Mouse (Mus musculus) gastrocnemius, postnatal 10 days (tissue): ENCODE results near the gene Fgfr2. TPM values are rescaled to one million over a fixed set of nuclear protein-coding genes. Genes with fewer than 3 reads are reported as not detected.

Experiments used
- DNase-seq: peaks from one replicate; pipeline ENCODE4 v3.0.0; 2021; ENCODE audit warnings: mixed read lengths
- total RNA-seq, 2 experiments: library from RNA; stranded (reverse); gene quantifications; 2 replicates each; pipeline ENCODE4 v1.2.3; 2021

Fgfr2 gene
- total RNA-seq, 2 experiments from 2014 or later, result 3.0 to 6.1 TPM

DNA sequence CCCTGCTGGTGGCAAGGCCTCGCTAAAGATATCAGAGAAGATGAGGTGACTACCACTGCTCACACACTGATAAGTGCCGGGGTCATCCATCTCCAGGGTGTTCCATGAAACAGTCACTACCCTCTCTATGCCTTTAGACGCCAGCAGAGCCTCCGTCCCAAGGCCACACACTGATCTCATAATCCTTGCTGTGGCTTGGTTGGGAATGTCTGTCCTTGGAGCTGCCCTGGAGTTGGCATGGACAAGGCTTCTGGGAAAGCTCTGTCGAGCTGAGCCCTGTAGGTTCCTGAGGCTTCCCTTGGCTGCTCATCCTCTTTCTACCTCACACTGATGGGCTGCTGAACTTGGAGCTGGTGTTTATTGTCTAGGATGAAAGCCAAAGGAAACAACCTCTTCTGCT is 2336.4 kb downstream of the Fgfr2 start:
- DNase-seq, result no peak

DNA sequence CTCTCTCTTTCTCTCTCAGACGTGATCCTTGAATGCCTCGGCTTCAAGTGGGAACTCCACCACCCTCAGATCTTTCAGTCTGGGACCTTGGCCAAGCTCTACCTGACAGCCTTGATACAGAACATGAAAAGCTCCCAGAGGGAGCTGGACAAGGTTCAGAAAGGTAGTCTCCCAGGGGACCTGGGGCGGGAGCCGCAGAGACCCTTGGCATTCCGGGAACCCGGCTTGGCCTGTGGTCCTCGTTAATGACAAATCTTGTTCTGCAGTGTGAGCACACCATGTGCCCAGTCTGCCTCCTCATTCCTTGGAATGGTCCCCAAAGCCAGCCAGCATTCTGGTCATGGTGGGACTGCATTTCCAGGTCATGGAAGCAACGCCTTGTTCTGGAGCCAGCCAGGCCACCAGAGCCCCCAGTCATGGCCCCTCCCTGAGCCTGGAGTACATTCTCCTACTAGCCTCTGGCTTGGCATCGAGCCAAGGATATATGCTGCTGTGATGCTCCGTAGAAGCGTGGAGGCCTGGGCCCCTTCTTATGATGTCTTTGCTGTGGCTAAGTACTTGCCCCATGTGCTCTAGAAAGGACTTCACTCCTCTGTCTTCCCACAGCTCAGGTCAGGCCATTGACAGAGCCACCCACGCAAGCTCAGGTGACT is 2337.1 kb downstream of the Fgfr2 start:
- no peak for DNase-seq

GRCm38 (mm10) chr7:130782501-130783050 is 2340.6 kb downstream of the Fgfr2 start:
- DNase-seq, result no peak

DNA sequence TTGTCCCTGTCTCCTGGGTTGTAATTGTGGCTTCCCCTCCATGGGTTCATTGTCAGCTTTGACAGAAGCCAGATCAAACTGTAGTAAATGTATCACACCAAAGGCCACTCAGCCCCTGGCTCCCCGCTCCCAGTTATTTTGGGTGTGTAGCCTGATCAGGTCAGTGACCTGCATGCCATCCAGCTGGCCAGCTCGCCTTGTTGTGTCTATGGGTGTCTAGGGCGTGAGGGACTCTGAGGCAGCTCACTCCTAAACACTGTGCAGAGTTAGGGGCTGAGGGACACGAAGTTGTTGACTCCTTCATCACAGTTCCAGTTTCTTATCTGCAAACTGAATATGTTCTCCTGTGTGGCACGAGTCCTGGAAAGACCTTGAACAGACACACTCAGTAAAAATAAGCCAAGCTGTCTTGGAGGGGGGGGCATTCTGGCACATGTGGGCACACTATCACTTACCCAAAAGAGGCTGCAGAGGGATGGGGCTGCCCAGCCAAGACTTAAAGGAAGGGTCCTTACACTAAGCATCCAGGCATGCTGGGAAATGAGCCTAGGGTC is 2342.2 kb downstream of the Fgfr2 start:
- DNase-seq, result no peak

DNA sequence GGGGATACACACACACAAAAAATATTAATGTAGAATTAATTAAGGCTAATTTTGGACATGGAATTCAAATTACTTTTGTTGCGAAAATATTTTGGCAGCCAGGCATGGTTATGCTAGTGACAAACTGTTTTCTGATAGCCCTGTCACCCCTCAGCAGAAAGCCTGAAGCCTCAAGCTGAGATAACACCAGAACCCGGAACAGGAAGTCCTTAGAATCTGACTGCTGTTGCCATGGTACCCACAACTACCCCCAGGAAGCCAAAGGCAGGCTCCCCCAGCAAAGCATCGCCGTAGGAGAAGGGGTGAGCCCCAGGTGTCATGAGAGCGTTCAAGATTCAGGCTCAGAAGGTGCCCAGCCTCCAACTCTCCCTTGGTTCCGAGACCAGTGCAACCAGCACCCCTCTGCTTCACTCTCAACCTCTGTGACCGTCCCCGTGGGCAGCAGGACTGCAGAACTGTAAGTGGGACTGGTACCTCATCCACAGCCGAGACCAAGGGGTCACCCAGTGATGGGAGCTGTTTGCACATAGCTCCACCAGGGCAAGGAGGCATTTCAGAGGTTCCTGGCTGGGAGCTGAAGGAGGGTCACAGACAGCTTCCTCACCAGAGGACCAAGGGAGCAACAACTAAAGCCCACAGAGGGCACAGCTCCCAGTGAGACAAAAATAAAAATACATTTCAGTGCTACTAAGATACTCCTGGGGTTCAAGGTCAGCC is 2349.1 kb downstream of the Fgfr2 start, which contains the start of gene Btbd16:
Gene Btbd16, plus strand, starts transcription at position 156 of the 717 bp plus-strand sequence.
- no peak for DNase-seq

DNA sequence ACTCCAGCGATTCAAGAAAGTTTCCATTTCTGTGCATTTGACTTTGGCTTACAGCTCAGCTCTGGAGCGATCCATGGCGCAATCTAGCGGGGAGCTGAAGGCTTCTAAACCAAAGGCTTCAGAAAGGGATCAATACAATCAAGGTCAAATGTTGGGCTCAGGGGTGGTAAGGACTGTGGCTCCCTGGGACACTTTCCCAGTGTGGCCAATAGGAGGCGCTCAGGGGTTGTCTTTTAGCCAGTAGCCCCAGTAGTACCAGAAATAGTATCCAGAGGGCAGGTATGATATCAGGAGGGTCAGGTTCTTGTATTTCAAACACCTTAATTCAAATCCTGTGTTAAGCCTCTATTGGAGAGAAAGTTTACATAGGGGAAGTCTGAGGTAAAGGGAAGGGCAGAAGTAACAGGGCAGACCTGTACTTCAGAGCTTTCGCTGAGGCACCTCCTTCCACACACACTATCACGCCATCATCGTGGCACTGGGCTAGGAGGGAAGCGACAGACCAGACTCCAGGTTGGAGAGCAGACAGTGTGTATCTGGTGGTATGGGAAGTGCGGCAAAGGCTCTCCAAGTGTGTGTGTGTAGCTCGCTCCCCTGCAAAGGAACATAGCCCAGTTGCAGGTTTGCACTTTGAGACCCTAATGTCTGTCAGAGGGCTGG is 2349.8 kb downstream of the Fgfr2 start:
- peak; percentile 50 for DNase-seq

DNA sequence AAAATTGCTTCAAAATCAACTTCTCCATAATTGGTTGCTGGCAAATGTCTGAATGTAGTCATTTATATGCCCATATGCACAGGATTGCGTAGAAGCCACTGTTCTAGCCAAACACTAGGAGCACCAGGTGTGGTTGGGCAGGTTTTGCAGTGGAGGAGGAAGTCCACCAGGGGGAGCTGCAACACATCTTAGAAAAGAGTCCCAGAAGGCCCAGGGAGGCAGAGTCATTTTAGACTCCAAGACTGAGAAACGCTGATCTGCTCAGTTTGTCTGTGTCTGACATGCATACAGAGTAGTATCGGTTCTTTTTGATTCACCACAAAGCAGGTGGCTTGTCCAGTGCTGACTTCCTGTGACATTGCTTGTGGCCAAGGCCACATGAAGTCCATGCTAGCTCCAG is 2352.4 kb downstream of the Fgfr2 start:
- peak; percentile 80 for DNase-seq

DNA sequence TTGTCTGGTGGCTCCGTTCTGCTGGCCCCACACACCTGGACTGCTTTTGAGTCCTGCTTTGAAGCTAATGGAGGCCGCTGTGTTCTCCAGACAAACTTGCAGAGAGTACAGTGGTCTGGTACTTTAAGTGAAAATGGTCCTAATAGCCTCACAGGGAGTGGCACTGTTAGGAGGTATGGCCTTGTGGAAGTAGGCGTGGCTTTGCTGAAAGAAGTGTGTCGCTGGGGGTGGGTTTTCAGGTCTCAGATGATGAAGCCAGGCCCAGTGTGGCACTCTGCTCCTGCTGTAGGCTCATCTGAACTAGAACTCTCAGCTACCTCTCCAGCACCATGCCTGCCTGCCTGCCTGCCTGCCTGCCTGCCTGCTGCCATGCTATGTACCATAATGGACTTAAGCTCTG is 2355.0 kb downstream of the Fgfr2 start:
- DNase-seq, result no peak

DNA sequence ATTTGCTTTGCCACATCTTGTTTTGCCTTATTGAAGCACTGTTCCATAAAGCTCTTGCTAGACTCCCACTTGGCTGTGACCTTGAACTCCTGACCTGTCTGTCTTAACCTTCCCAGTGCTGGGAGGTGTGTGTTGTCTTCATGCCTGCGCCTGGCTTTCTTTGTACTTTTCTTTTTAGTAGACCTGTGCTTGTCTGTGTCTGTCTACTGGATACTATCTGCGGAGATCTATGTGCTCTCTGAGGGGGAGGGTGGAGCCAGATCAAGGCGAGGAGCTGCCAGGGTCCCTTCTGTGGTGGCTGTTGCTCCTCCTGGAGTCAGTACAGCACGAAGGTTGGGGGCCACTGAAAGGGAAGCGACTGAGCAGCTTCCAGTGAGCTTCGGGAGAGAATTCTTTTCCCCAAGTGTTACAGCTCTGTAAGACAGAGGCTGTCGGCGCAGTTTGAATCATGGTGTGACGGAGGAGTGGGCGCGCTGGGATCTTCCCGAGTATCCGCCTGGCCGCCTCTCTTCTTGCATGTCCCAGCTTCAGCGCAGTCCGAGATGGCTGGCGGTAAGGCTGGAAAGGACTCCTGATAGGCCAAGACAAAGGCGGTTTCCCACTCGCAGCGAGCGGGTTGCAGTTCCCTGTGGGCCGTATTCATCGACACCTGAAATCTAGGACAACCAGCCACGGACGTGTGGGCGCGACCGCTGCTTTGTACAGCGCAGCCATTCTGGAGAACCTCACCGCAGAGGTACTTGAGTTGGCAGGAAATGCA is 2356.6 kb downstream of the Fgfr2 start:
- no peak for DNase-seq

GRCm38 (mm10) chr7:130764160-130764559 is 2359.0 kb downstream of the Fgfr2 start:
- DNase-seq, result no peak

DNA sequence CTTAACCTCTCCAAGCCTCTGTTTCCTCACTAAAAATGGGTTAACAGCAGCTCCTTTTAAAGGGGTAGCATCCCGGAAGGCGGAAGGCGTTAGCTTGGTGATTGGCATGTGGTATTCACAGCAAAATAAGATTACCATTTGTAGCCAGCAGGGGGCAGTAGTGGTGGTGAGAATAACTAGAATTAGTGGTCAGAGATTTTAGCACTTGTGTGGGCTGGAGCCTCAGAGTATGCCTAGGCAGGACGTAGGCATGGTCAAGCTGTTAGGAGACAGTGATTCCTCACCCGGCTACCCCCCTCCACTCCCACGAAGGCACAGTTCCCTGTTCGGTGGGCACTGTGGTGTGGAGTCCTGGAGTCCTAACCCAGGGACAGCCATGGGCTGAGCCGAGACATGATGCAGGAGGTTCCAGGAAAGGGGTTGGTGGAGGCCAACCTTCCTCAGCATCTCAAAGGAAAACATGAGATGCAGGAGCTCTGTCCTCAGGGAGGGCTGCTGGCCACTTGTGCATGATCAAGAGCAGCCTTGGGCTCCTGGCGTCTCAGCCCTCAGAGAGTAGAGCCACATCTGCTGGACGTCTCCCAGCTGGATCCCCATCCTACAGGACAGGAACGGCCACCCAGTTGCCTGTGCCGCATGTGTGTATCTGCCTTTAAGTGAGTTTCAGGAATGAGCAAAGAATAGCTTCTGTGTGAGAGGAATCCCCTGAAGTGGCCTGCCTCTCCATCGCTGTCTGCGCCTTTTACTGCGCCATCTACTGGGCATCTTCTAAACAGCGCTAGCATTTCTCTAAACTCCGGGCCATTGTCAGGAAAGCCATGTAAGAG is 2360.9 kb downstream of the Fgfr2 start:
- peak; percentile 53 for DNase-seq

GRCm38 (mm10) chr7:130757326-130757865 is 2365.8 kb downstream of the Fgfr2 start:
- no peak for DNase-seq

GRCm38 (mm10) chr7:130756343-130756835 is 2366.8 kb downstream of the Fgfr2 start:
- DNase-seq, result no peak

DNA sequence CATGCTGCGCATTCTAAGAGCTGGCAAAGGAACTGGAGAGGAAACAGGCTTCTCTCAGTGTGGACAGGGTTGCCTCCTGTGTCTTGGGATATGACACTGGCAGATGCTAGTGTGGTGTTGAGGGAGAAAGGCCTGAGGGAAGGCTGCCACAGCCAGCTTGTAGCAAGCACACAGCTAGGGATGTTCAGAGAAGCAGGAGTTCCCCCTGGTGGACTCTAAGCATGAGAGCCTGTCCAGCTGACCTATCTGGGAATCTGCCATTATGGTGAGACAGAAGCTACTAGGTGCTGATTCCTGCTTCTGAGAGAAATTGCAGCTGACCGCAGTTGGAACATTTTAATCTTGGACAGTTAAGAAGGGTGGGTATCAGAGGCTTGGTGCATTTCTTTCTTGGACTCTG is 2368.4 kb downstream of the Fgfr2 start:
- DNase-seq, result no peak

GRCm38 (mm10) chr7:130751678-130752077 is 2371.5 kb downstream of the Fgfr2 start:
- DNase-seq, result no peak

DNA sequence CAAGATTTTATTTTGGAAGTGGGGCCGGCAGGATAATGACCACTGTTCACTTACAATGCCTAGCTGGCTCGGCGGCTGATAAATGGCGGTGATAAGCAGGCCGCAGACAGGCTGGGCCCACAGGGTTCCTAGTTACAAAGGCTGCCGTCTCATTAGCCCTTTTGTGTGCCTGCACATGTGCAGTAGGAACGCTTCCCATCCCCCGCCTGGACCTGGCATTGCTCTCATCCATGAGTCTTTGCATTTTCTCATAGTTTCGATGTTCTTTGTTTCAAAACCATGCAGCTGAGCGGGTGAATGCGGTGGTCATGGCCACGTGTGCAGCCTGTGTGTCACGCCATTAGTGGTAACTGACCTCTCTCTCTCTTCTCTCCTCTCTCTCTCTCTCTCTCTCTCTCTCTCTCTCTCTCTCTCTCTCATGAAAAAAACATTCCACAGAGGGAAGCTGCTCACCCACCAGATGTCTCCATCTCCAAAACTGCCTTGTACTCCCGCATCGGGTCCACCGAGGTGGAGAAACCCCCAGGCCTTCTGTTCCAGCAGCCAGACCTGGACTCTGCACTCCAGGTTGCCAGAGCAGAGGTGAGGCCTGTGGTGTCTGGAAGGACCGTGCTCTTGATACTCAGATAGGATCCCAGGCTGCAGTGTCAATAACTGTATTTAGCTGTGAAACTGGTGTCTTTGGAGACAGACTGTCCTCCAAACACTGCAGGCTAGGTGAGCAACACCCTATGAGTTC is 2372.2 kb downstream of the Fgfr2 start:
- no peak for DNase-seq

DNA sequence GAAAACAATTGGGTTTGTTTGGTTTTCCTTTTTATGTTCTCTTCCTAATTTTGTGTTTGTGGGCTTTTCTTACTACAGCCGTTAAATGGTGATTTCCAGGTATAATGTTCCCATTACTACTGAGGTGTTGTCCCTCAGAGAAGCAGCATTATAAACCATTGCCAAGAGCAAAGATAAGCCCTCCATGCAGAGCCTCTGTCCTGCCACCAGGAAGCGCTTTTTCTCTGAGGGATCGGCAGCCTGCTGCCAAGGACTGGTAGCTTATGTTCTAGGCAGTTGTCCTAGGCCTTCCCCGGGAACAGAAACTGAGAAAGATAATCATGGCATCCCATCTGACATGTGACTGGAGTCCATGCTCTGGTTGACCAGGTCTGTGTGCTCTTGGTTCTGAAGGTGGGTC is 2374.0 kb downstream of the Fgfr2 start:
- DNase-seq, result no peak

DNA sequence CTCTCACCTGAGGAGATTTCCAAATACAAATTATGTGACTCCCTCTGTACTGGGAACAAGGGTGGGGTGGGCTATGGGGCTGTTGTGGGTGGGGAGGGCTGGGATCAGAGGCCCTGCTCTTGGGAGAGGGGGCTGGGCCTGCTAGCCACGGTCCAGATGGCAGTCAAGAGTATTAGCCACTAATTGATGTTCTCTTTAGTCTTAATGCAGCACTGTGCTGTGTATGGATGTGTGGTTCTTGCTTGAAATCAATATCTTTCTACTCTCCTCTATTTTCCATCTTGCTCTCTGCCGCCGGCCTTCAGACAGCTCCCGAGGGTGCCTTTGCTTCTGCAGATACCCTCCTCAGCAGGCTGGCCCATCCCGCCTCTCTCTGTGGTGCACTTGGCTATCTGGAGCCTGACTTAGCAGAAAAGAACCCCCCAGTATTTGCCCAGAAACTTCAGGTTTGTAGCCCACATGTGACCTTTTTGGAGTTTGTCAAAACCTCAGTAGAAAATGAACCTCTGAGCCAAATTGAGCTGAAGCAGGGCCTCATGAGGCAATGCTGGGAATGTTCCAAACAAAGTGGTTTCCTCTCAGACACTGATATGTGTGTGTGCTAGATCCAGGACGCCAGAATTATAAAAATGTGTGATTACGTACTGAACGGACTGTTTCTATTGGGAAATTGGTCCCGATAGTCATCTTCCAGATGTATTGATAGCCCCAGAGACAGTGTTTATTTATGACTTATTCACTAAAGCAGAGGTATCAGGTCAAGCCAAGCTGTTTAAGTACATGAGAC is 2379.7 kb downstream of the Fgfr2 start:
- DNase-seq, result no peak

GRCm38 (mm10) chr7:130741099-130741498 is 2382.1 kb downstream of the Fgfr2 start:
- DNase-seq, result no peak
